Mouse (Mus musculus): ENCODE results near the gene Otx2. TPM values are rescaled to one million over a fixed set of nuclear protein-coding genes. Genes with fewer than 3 reads are reported as not detected.

Gene Otx2
- polyA plus RNA-seq, 1 experiment from 2014 or later: not detected

DNA sequence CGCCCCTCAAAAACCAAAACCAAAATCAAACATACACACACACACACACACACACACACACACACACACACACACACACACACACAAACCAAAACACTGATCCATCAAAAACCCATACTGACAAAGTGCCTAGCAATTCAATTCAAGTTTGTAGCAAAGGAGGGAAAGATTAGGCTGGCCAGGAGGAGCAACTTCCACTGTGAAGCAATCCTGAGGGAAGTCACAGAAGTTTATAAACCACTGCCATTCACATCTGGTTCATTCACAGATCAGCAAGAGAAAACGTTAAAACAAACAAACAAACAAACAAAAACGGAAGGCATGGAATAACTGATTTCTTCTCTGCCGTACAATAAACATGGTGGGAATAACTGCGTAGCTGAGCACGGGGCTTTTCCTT, 16.4 kb downstream of the Otx2 start:
- Histone ChIP-seq H3K9ac (ENCODE audit: low read length) (no peak overlapping the region), H3K4me3 (replicated peaks; ENCODE audit: low read length) (no peak overlapping the region), H3K27ac (ENCODE audit: low read length) (no peak overlapping the region), H3K9me3 (replicated peaks; ENCODE audit: control insufficient read depth, low read length) (no peaks in the 10 kb centered on the region), H3K4me2 (ENCODE audit: low read depth, low read length) (no peak overlapping the region), H3K4me1 (ENCODE audit: control insufficient read depth, insufficient read depth, low read length) (no peaks in the 10 kb centered on the region; the same call in 1 of the 2 replicates), H3K27me3 (ENCODE audit: control insufficient read depth, insufficient read depth, low read length) (peaks cover 92% of the 10 kb centered on the region), H3K36me3 (ENCODE audit: control insufficient read depth, insufficient read depth, low read length) (no peaks in the 10 kb centered on the region)
- 58% methylated on average over 6 of the region's 6 CpGs for WGBS
- ATAC-seq (ENCODE audit: insufficient read depth, low FRiP score): no peak

DNA sequence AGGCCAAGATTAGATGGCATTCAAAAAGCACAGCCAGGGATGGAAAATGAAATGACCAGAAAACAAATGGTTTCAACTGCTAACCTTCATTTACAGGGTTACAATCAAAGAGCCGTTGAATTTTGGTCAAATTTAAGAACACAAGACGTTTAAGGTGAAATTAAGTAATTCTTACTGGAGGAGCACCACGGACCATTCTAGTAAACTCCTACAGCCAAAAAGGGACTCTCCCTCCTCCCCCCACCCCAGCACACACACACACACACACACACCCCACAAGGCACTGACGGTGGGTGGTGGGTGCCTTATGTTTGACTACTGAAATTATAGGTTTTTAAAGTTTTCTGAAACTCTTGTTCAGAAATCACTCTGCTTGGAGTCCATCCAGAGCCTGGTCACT, 16.9 kb downstream of the Otx2 start:
- Histone ChIP-seq H3K27me3 (ENCODE audit: control insufficient read depth, insufficient read depth, low read length) (peaks cover 92% of the 10 kb centered on the region), H3K4me2 (ENCODE audit: low read depth, low read length) (no peak overlapping the region), H3K4me1 (ENCODE audit: control insufficient read depth, insufficient read depth, low read length) (peaks cover 2% of the 10 kb centered on the region; the same call in 1 of the 2 replicates), H3K27ac (ENCODE audit: low read length) (no peak overlapping the region), H3K36me3 (ENCODE audit: control insufficient read depth, insufficient read depth, low read length) (no peaks in the 10 kb centered on the region), H3K9me3 (replicated peaks; ENCODE audit: control insufficient read depth, low read length) (no peaks in the 10 kb centered on the region), H3K9ac (ENCODE audit: low read length) (no peak overlapping the region), H3K4me3 (replicated peaks; ENCODE audit: low read length) (no peak overlapping the region)
- WGBS: 45% methylated on average over 4 of the region's 4 CpGs
- no peak for ATAC-seq (ENCODE audit: insufficient read depth, low FRiP score)

DNA sequence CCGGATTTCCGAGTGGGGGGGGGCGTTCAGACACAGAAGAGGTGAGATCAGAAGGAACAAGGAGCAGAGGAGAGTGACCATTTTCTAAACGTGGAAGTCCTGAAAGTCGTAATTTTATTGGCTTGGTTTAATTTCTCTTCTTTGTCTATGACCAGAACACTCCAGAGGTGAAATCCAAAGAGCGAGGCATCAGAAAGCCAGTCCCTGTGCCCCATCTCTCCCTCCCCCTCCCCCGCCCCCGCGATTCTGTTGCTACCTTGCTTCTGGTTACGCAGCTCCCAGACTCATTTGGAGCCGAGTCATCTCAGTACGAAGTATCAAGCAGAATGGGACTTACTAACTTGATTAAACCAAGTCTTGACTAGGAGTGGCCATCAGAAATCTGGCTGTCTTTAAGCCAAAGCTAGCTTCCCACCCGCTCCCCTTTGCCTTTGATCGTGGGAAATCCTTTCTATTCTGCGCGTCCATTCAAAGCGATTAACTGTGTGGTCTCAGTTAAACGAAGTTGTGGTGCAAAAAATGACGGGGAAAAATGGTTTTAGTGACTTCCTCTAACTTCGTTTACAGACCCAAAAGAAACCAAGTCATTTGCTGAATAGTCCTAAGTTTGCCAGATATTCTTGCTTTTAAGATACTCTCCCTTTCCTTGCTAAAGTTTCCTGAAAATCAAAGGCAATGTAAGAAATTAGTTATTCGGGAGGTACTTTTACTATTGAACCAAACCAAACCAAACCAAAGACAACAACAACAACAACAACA, 17.6 kb downstream of the Otx2 start:
- peaks cover 2% of the 10 kb centered on the region; the same call in 1 of the 2 replicates for H3K4me1 ChIP-seq (ENCODE audit: control insufficient read depth, insufficient read depth, low read length)

DNA sequence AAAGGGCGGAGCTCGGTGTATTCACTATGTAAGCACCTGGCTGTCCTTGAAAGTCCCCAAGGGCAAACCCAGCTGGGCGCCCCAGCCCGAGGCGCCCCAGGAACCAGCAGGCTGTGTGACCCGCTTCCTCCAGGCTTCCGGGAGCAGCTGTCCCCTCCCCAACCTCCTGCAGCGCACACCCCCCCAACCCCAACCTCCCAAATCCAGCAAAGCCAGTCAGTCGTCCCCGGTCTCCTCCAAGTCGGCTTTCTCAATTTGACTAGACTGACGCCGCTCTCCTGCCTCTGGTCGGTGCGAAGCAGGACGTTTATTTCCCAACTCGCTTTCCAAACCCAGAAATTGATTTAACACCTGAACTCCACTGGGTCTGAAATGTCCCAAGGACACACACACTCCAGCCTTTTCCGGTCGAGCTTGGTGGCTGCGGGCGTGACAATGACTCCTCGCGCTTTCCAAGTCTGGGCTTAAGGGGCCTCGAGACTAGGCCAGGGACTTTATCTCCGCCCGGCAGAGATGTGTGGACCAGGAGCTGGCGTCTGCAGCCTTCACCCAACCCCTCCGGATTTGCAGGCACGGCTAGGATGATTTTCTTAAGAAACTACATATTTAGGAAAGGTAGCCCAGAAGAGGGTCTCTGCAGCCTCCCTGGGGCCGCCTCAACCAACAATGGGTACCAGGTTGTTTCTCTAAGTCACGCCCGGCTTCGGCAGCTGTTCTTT, 18.4 kb downstream of the Otx2 start:
- Histone ChIP-seq H3K9ac (ENCODE audit: low read length) (no peak overlapping the region), H3K4me3 (replicated peaks; ENCODE audit: low read length) (no peak overlapping the region), H3K36me3 (ENCODE audit: control insufficient read depth, insufficient read depth, low read length) (no peaks in the 10 kb centered on the region), H3K27me3 (ENCODE audit: control insufficient read depth, insufficient read depth, low read length) (peaks cover 90% of the 10 kb centered on the region), H3K27ac (ENCODE audit: low read length) (no peak overlapping the region), H3K9me3 (replicated peaks; ENCODE audit: control insufficient read depth, low read length) (no peaks in the 10 kb centered on the region), H3K4me2 (ENCODE audit: low read depth, low read length) (no peak overlapping the region), H3K4me1 (ENCODE audit: control insufficient read depth, insufficient read depth, low read length) (peaks cover 2% of the 10 kb centered on the region; the same call in 1 of the 2 replicates)
- peak; percentile 10; the same call in 1 of the 2 replicates for ATAC-seq (ENCODE audit: insufficient read depth, low FRiP score)
- under 1% methylated on average over 33 of the region's 33 CpGs for WGBS

More for the DNA sequence above, 17.6 kb downstream of the Otx2 start:
- Histone ChIP-seq H3K36me3 (ENCODE audit: control insufficient read depth, insufficient read depth, low read length) (no peaks in the 10 kb centered on the region), H3K27me3 (ENCODE audit: control insufficient read depth, insufficient read depth, low read length) (peaks cover 92% of the 10 kb centered on the region), H3K4me3 (replicated peaks; ENCODE audit: low read length) (no peak overlapping the region), H3K27ac (ENCODE audit: low read length) (no peak overlapping the region), H3K9me3 (replicated peaks; ENCODE audit: control insufficient read depth, low read length) (no peaks in the 10 kb centered on the region), H3K4me2 (ENCODE audit: low read depth, low read length) (no peak overlapping the region), H3K9ac (ENCODE audit: low read length) (no peak overlapping the region)
- 6% methylated on average over 21 of the region's 21 CpGs for WGBS
- ATAC-seq (ENCODE audit: insufficient read depth, low FRiP score): no peak

DNA sequence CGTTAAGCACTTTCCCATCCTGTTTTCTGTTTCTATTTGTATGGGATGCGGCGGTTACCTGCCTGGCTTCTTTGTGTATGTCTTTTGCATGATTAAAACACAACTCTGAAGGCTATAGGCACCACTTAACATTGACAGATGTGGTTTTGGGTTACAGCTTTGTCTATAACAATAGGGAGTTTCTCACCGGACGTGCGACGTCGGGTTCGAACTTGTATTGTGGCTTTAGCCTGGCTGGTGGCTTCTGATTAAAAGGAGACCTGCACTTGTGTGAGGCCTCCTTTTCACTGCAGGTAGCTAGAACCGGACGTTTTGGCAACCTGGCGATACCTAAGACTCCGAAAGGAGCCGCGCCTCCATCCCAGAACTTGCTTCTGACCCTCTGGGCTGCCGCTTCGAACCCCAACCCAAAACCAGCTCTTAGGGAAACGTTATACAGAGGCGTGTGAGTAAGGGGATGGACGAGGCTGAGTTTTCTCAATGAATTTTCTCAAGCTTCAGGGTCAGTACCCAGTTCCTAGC, 19.0 kb downstream of the Otx2 start:
- H3K27ac ChIP-seq (ENCODE audit: low read length): no peak overlapping the region
- WGBS: 3% methylated on average over 20 of the region's 20 CpGs
- no peak for ATAC-seq (ENCODE audit: insufficient read depth, low FRiP score)
- H3K9me3 ChIP-seq (replicated peaks; ENCODE audit: control insufficient read depth, low read length): no peaks in the 10 kb centered on the region
- H3K4me2 ChIP-seq (ENCODE audit: low read depth, low read length): no peak overlapping the region
- no peak overlapping the region for H3K4me3 ChIP-seq (replicated peaks; ENCODE audit: low read length)
- no peaks in the 10 kb centered on the region for H3K36me3 ChIP-seq (ENCODE audit: control insufficient read depth, insufficient read depth, low read length)
- H3K27me3 ChIP-seq (ENCODE audit: control insufficient read depth, insufficient read depth, low read length): peaks cover 88% of the 10 kb centered on the region
- H3K4me1 ChIP-seq (ENCODE audit: control insufficient read depth, insufficient read depth, low read length): peaks cover 2% of the 10 kb centered on the region; the same call in 1 of the 2 replicates
- H3K9ac ChIP-seq (ENCODE audit: low read length): no peak overlapping the region

DNA sequence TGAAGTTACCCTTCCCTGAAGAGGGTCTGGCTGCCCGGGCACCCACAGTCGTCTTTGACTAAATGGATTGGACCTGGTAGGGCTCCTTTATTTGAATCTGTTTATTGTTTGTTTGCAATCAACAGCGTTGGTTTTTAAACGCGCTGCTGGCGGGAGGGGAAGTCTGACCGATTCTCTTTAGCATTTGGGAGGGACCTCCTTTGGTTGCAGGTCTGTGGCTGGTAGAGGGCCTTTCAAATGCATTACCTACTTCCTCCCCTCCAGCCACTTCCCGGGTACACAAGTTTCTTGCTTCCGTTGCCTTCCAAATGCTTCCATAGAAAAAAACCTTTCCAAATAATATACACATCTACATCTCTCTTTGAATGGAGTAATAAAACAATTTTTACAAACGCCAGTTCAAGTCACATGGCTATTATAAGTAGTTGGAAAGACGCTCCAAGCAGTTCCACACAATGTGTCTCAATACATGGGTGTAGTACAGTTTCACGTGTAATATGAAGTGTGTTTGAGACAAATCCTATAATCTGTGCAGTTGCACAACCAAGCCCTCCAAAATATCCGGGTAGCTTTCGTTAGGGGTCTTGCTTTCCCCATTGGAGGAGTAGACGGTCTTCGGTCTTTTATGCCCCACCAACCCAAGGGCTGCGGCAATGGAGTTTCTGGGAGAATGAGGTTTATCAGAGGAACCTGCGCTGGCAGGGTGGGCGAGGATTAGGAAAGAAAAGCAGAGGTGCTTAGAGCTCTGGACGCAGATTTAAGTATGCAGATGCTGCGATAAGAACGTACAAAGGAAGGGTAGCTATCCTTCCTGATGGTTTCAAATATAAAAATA, 19.7 kb downstream of the Otx2 start:
- no peaks in the 10 kb centered on the region for H3K9me3 ChIP-seq (replicated peaks; ENCODE audit: control insufficient read depth, low read length)
- no peak overlapping the region for H3K9ac ChIP-seq (ENCODE audit: low read length)
- whole genome bisulfite sequencing: 8% methylated on average over 22 of the region's 22 CpGs
- no peak overlapping the region for H3K27ac ChIP-seq (ENCODE audit: low read length)
- H3K36me3 ChIP-seq (ENCODE audit: control insufficient read depth, insufficient read depth, low read length): no peaks in the 10 kb centered on the region
- H3K27me3 ChIP-seq (ENCODE audit: control insufficient read depth, insufficient read depth, low read length): peaks cover 84% of the 10 kb centered on the region
- H3K4me2 ChIP-seq (ENCODE audit: low read depth, low read length): no peak overlapping the region
- no peak overlapping the region for H3K4me3 ChIP-seq (replicated peaks; ENCODE audit: low read length)
- no peak for ATAC-seq (ENCODE audit: insufficient read depth, low FRiP score)
- peaks cover 2% of the 10 kb centered on the region; the same call in 1 of the 2 replicates for H3K4me1 ChIP-seq (ENCODE audit: control insufficient read depth, insufficient read depth, low read length)

DNA sequence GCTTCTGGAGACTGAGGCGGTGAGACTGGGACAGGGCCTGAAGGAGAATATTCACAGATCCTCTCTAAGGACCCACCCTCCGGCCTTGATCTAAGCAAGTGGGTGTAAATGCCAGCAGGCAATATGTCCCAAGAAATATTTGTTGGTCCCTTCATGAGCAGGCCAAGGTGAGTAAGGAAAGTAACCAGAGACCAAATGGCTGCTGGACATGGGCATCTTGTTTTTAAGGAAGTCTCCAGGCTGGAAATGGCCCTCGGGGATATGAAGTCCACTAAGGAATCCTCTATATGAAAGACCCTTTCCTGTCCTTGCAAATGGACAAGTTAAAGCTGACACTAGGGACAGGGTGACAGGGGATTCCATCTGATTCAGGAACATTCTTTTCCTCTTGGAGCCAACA, 20.5 kb downstream of the Otx2 start:
- 59% methylated on average over 3 of the region's 3 CpGs for WGBS
- no peak for ATAC-seq (ENCODE audit: insufficient read depth, low FRiP score)
- no peaks in the 10 kb centered on the region for H3K36me3 ChIP-seq (ENCODE audit: control insufficient read depth, insufficient read depth, low read length)
- H3K27ac ChIP-seq (ENCODE audit: low read length): no peak overlapping the region
- peaks cover 76% of the 10 kb centered on the region for H3K27me3 ChIP-seq (ENCODE audit: control insufficient read depth, insufficient read depth, low read length)
- no peak overlapping the region for H3K9ac ChIP-seq (ENCODE audit: low read length)
- H3K4me2 ChIP-seq (ENCODE audit: low read depth, low read length): no peak overlapping the region
- no peak overlapping the region for H3K4me3 ChIP-seq (replicated peaks; ENCODE audit: low read length)
- H3K4me1 ChIP-seq (ENCODE audit: control insufficient read depth, insufficient read depth, low read length): peaks cover 2% of the 10 kb centered on the region; the same call in 1 of the 2 replicates
- H3K9me3 ChIP-seq (replicated peaks; ENCODE audit: control insufficient read depth, low read length): no peaks in the 10 kb centered on the region

DNA sequence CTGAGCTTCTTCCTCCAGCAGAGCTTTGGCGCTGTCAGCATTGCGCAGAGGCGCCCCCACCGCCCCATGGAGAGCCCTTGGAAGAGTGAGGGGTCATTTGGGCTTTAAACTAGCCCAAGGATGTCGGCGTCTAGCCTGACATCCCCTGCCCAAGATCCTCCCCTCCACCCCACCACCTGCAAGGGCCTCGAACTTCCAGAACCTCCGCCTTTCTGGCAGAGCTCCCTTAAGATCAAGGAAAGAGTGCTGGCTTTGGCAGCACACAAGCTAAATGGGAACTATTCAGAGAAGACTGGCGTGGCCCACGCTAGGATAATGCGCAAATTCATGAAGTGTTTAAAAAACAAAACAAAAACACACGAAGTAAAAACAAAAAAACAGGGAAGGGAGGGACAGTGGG, 21.4 kb downstream of the Otx2 start:
- Histone ChIP-seq H3K9ac (ENCODE audit: low read length) (no peak overlapping the region), H3K36me3 (ENCODE audit: control insufficient read depth, insufficient read depth, low read length) (no peaks in the 10 kb centered on the region), H3K9me3 (replicated peaks; ENCODE audit: control insufficient read depth, low read length) (no peaks in the 10 kb centered on the region), H3K27me3 (ENCODE audit: control insufficient read depth, insufficient read depth, low read length) (peaks cover 67% of the 10 kb centered on the region), H3K4me2 (ENCODE audit: low read depth, low read length) (no peak overlapping the region), H3K27ac (ENCODE audit: low read length) (no peak overlapping the region), H3K4me3 (replicated peaks; ENCODE audit: low read length) (no peak overlapping the region), H3K4me1 (ENCODE audit: control insufficient read depth, insufficient read depth, low read length) (peaks cover 2% of the 10 kb centered on the region; the same call in 1 of the 2 replicates)
- WGBS: 17% methylated on average over 12 of the region's 12 CpGs
- no peak for ATAC-seq (ENCODE audit: insufficient read depth, low FRiP score)
